Mouse (Mus musculus) 3134 (cell line): Measurements from ENCODE around the gene Smim20.

Experiments used
- DNase-seq: peaks from one replicate; pipeline ENCODE4 v3.0.0-alpha.2; 2011; ENCODE audit warnings: low spot score; ENCODE audit not compliant: insufficient read length; ENCODE audit errors: extremely low read depth

The Smim20 gene

GRCm38 (mm10) chr5:53266931-53267853, at the start of gene Smim20:
Gene Smim20 (plus strand): TSS chr5:53267083.
- DNase-seq = peak; percentile 86

GRCm38 (mm10) chr5:53225434-53225833, 41.4 kb upstream of the Smim20 start:
- no peak for DNase-seq

GRCm38 (mm10) chr5:53230560-53230959, 36.3 kb upstream of the Smim20 start:
- no peak for DNase-seq

- no peak for DNase-seq
These were observed 31.3 kb upstream of the Smim20 start for GRCm38 (mm10) chr5:53235551-53235950.

- DNase-seq = no peak
These were observed 30.7 kb upstream of the Smim20 start for GRCm38 (mm10) chr5:53236136-53236535.

GRCm38 (mm10) chr5:53236749-53237148, 30.1 kb upstream of the Smim20 start:
- DNase-seq = no peak

GRCm38 (mm10) chr5:53238761-53239160, 28.1 kb upstream of the Smim20 start:
- no peak for DNase-seq

- DNase-seq = no peak
These were observed 27.7 kb upstream of the Smim20 start for GRCm38 (mm10) chr5:53239189-53239588.

GRCm38 (mm10) chr5:53239831-53240440, 26.9 kb upstream of the Smim20 start:
- DNase-seq = no peak

- DNase-seq = no peak
These were observed 25.8 kb upstream of the Smim20 start for GRCm38 (mm10) chr5:53241109-53241508.

- DNase-seq = no peak
These were observed 24.9 kb upstream of the Smim20 start for GRCm38 (mm10) chr5:53241963-53242362.

- no peak for DNase-seq
These were observed 23.9 kb upstream of the Smim20 start for GRCm38 (mm10) chr5:53242865-53243499.

GRCm38 (mm10) chr5:53243933-53244332, 22.9 kb upstream of the Smim20 start:
- no peak for DNase-seq

- DNase-seq = no peak
These were observed 18.4 kb upstream of the Smim20 start for GRCm38 (mm10) chr5:53248499-53248898.

- no peak for DNase-seq
These were observed 17.3 kb upstream of the Smim20 start for GRCm38 (mm10) chr5:53249431-53250061.

GRCm38 (mm10) chr5:53254154-53254553, 12.7 kb upstream of the Smim20 start:
- no peak for DNase-seq

- DNase-seq = no peak
These were observed 12.1 kb upstream of the Smim20 start for GRCm38 (mm10) chr5:53254821-53255220.

- DNase-seq = no peak
These were observed 8.7 kb upstream of the Smim20 start for GRCm38 (mm10) chr5:53258038-53258786.

GRCm38 (mm10) chr5:53259894-53260293, 7.0 kb upstream of the Smim20 start:
- no peak for DNase-seq

- DNase-seq = no peak
These were observed 4.9 kb upstream of the Smim20 start for GRCm38 (mm10) chr5:53261999-53262398.
